Mouse (Mus musculus): ENCODE data around the gene Baz1b. TPM values are rescaled to one million over a fixed set of nuclear protein-coding genes. Genes with fewer than 3 reads are reported as not detected.

The Baz1b gene
- 10 to 100 TPM; 57.8 to 61.9 TPM for total RNA-seq (2021)

- intact Hi-C loops (cut with DNase I): no loop called here
- DNase-seq: peak; percentile 100
Observed at GRCm38 (mm10) chr5:135186621-135187348, at the start of gene Baz1b. Baz1b (plus strand) TSS chr5:135187264.

- DNase-seq: no peak
- intact Hi-C loops (cut with DNase I): no loop called here
Observed at GRCm38 (mm10) chr5:135139881-135140280, 47.2 kb upstream of the Baz1b start.

- DNase-seq: no peak
- intact Hi-C loops (cut with DNase I): no loop called here
Observed at GRCm38 (mm10) chr5:135144469-135144868, 42.6 kb upstream of the Baz1b start.

- intact Hi-C loops (cut with DNase I): no loop called here
- DNase-seq: no peak
Observed at GRCm38 (mm10) chr5:135145532-135145931, 41.5 kb upstream of the Baz1b start.

GRCm38 (mm10) chr5:135145955-135146354 lies 41.1 kb upstream of the Baz1b start:
- intact Hi-C loops (cut with DNase I): no loop called here
- DNase-seq: no peak

- intact Hi-C loops (cut with DNase I): no loop called here
- no peak for DNase-seq
Observed at GRCm38 (mm10) chr5:135148715-135149052, 38.4 kb upstream of the Baz1b start.

- peak; percentile 99 for DNase-seq
- intact Hi-C loops (cut with DNase I): no loop called here
Observed at GRCm38 (mm10) chr5:135149053-135149819, 37.8 kb upstream of the Baz1b start, which contains the start of gene Tbl2. Tbl2 (plus strand) TSS chr5:135149657.

GRCm38 (mm10) chr5:135149820-135150178 lies 37.3 kb upstream of the Baz1b start:
- intact Hi-C loops (cut with DNase I): no loop called here
- no peak for DNase-seq

GRCm38 (mm10) chr5:135156496-135156895 lies 30.6 kb upstream of the Baz1b start:
- intact Hi-C loops (cut with DNase I): no loop called here
- no peak for DNase-seq

GRCm38 (mm10) chr5:135161221-135161620 lies 25.8 kb upstream of the Baz1b start:
- no peak for DNase-seq
- intact Hi-C loops (cut with DNase I): no loop called here

GRCm38 (mm10) chr5:135161650-135162049 lies 25.4 kb upstream of the Baz1b start:
- DNase-seq: no peak
- intact Hi-C loops (cut with DNase I): no loop called here

- intact Hi-C loops (cut with DNase I): no loop called here
Observed at GRCm38 (mm10) chr5:135162361-135162760, 24.7 kb upstream of the Baz1b start.

GRCm38 (mm10) chr5:135162821-135163220 lies 24.2 kb upstream of the Baz1b start:
- intact Hi-C loops (cut with DNase I): no loop called here
- DNase-seq: no peak

More at GRCm38 (mm10) chr5:135162361-135162760, 24.7 kb upstream of the Baz1b start:
- no peak for DNase-seq

GRCm38 (mm10) chr5:135166909-135167308 lies 20.2 kb upstream of the Baz1b start:
- intact Hi-C loops (cut with DNase I): no loop called here
- no peak for DNase-seq

- intact Hi-C loops (cut with DNase I): no loop called here
- DNase-seq: no peak
Observed at GRCm38 (mm10) chr5:135167469-135167868, 19.6 kb upstream of the Baz1b start.

- DNase-seq: peak; percentile 98
- intact Hi-C loops (cut with DNase I): no loop called here
Observed at GRCm38 (mm10) chr5:135168063-135169062, 18.7 kb upstream of the Baz1b start, which contains the start of gene Bcl7b. Bcl7b (plus strand) TSS chr5:135168283.

GRCm38 (mm10) chr5:135169479-135169878 lies 17.6 kb upstream of the Baz1b start:
- intact Hi-C loops (cut with DNase I): no loop called here
- DNase-seq: no peak

GRCm38 (mm10) chr5:135171688-135172220 lies 15.3 kb upstream of the Baz1b start:
- DNase-seq: no peak
- intact Hi-C loops (cut with DNase I): loop anchor here (10.0 kb wide), 1 partner anchor 157 kb away; no protein-coding TSS in a partner anchor

- no peak for DNase-seq
- intact Hi-C loops (cut with DNase I): loop anchor here (10.0 kb wide), 1 partner anchor 158 kb away; no protein-coding TSS in a partner anchor
Observed at GRCm38 (mm10) chr5:135172986-135173385, 14.1 kb upstream of the Baz1b start.

GRCm38 (mm10) chr5:135175086-135175485 lies 12.0 kb upstream of the Baz1b start:
- intact Hi-C loops (cut with DNase I): loop anchor here (10.0 kb wide), 1 partner anchor 160 kb away; no protein-coding TSS in a partner anchor
- no peak for DNase-seq
